Mouse (Mus musculus) embryonic fibroblast, embryonic 13.5 days (primary cell): Measurements from ENCODE around the gene Rnf114. TPM values are rescaled to one million over a fixed set of nuclear protein-coding genes. Genes with fewer than 3 reads are reported as not detected.

Source experiments
- H3K27ac ChIP-seq: 2 replicates; pipeline ENCODE4 v1.5.1; 2012; ENCODE audit warnings: low read length, control low read depth, inconsistent platforms; ENCODE audit not compliant: insufficient read depth
- H3K4me1 ChIP-seq: 2 replicates; pipeline ENCODE4 v1.6.1; 2011; ENCODE audit warnings: low read length; ENCODE audit not compliant: control insufficient read depth, insufficient read depth
- H3K4me3 ChIP-seq: 2 replicates; pipeline ENCODE4 v1.5.1; 2011; ENCODE audit warnings: mild to moderate bottlenecking, control low read depth, low read length; ENCODE audit not compliant: insufficient read depth
- CTCF ChIP-seq: IDR thresholded peaks from 2 replicates; pipeline ENCODE4 v1.5.1; 2011; ENCODE audit warnings: mild to moderate bottlenecking, control low read depth, low read length, moderate library complexity, borderline replicate concordance; ENCODE audit not compliant: insufficient read depth
- POLR2A ChIP-seq: IDR thresholded peaks from 2 replicates; pipeline ENCODE4 v1.6.1; 2011; ENCODE audit warnings: low read depth, mild to moderate bottlenecking, control low read depth, low read length, moderate library complexity
- polyA plus RNA-seq: library from polyadenylated mRNA; stranded (reverse); fragments of >200 nt; gene quantifications from 2 replicates; pipeline ENCODE4 v1.2.4, GENCODE M21; 2011; ENCODE audit warnings: low read depth; ENCODE audit not compliant: missing spikeins, insufficient read length

Gene Rnf114
- polyA plus RNA-seq, 1 experiment = 44.9 TPM

DNA sequence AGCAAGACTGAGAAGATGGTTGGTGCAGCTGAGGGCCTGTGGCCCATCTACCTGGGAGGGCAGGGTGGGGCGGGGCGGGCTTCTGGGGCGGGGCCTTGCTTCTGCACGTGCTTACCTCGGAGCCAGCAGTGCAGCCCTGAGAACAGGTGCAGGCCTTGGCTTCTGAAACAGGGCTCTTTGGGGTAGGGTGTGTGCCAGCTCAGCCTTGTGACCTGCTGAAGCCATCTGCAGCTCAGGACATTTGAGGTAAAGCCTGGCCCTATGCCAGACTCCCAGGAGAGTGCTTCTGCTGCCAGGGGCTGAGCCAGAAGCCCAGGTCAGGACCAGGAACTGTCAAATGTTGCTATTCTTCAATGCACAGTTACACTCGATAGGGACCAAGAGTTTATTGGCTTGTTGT is 20.9 kb upstream of the Rnf114 start:
- H3K27ac ChIP-seq = no peak overlapping the region
- no peaks in the 10 kb centered on the region for H3K4me1 ChIP-seq
- TF ChIP-seq CTCF (no peak), POLR2A (no peak)
- H3K4me3 ChIP-seq = no peak overlapping the region

DNA sequence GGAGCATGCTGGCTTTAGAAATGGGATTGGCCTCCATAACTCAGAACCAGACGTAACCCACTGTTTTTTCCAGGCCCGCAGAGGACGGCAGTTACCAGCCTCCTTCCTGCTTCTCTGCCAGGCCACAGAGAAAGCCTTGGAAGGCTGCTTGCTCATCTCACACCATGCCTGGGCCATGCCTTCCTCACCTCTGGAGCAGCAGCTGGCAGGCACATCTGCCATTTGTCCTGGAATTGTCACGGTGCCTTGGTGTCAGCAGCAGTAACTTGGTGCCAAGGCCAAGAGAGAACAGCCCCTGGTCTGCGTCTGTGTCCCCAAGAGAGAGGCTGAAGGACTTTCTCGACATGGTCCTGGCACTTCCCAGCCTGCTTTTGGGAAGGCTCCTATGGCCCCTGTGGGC is 18.2 kb upstream of the Rnf114 start:
- H3K27ac ChIP-seq = no peak overlapping the region
- no peaks in the 10 kb centered on the region for H3K4me1 ChIP-seq
- H3K4me3 ChIP-seq = no peak overlapping the region
- TF ChIP-seq CTCF (no peak), POLR2A (no peak)

DNA sequence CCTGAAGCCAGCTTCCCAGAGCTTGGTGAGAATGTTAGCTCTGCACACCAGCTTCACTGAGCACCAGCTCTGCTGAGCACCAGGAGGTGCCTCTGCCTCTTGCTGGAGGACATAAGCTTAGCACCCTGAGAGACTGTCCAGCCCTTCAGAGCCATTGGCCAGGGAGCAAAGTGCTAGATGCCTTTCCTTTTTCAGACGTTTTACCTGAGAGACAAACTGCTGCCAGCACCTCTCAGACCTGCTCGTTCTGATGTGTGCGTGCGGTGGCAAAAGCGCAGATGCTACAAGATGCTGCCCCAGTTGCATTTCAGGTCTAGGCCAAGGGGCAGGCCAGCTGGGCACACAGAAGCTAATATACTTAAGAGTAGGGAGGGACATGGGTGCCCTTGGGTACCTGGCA is 16.8 kb upstream of the Rnf114 start:
- no peak overlapping the region for H3K4me3 ChIP-seq
- TF ChIP-seq POLR2A (no peak), CTCF (no peak)
- H3K4me1 ChIP-seq = no peaks in the 10 kb centered on the region
- H3K27ac ChIP-seq = no peak overlapping the region

DNA sequence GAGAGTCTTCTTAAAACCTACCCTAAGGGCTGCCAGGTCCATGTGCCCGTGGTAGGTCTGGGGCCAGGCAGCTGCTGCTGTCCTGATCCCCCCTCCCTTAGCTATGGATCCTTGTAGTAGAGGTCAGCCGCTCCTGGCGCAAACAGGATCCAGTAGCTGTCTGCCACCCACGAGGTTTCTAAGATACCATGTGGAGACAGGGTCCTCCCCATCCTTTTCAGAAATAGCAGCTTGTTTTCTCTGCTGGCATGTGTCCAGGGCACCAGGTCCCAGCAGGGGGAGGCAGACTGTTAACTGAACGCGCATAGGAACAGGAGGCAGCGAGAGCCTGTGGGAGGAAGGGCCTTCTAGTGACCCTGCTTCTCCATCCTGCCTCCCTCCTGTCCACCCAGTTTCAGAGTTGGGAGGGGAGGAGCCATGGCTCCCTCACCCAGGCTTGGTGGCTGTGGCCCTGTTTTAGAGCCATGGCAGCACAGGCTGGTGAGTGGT is 16.2 kb upstream of the Rnf114 start:
- H3K27ac ChIP-seq = no peak overlapping the region
- H3K4me3 ChIP-seq = no peak overlapping the region
- peak; percentile 8; the same call in 1 of the 2 replicates for TF ChIP-seq CTCF
- TF ChIP-seq POLR2A = no peak
- H3K4me1 ChIP-seq = no peaks in the 10 kb centered on the region

DNA sequence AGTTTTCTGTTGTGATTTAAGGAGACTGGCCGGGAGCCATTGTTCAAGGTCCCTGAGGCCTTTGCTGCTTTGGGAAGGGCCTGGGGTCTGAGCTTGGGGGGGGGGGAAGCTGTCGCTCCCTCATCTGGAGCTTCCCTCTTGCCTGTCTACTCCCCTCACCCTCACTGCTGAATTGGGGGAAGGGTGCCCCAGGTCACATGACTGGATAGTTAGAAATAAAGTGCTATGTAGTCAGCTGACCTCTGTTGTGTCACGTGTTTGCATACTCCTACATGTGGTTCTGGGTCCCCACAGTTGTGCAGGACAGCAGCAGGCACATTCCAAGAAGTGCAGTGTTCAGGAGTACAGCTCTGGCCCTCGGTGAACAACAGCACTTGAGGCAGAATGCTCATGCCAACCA is 15.7 kb upstream of the Rnf114 start:
- H3K4me1 ChIP-seq = no peaks in the 10 kb centered on the region
- TF ChIP-seq CTCF (no peak), POLR2A (no peak)

DNA sequence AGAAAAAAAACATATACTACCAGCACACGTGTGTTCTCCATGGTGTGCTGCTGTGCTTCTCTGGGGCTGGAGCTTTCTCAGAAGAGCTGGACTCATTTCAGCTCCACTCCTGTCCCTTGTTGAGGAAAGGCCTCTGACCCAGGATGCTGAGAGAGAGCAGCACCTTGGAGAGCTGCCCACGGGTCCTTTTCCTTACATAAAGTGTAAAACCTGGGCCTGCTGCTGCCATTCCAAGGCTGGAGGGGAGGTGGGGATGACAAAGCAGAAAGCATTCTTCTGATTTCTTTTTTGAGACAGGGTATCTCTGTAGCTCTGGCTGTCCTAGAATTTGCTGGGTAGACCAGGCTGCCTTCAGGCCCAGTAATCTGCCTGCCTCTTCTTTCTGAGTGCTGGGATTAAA is 14.3 kb upstream of the Rnf114 start:
- H3K27ac ChIP-seq = no peak overlapping the region
- TF ChIP-seq CTCF (no peak), POLR2A (no peak)
- no peak overlapping the region for H3K4me3 ChIP-seq
- H3K4me1 ChIP-seq = no peaks in the 10 kb centered on the region

More for the DNA sequence above, 15.7 kb upstream of the Rnf114 start:
- H3K4me3 ChIP-seq = no peak overlapping the region
- H3K27ac ChIP-seq = no peak overlapping the region

DNA sequence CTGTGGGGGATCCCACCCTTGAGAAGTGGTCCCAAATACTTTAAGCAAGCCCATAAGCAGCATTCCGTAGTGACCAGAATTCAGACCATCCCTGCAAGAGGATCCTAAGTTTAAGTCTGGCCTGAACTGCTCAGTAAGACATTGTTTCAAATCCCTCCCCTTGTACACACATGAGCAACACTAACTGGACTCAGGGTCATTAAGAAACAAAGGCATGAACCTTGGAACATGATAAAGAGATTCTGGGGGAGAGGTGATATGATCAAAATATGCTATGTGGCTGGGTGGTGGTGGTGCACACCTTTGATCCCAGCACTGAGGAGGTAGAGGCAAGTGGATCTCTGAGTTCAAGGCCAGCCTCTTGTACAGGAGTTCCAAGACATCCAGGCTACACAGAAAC is 12.9 kb upstream of the Rnf114 start:
- Histone ChIP-seq H3K4me1 (no peaks in the 10 kb centered on the region), H3K4me3 (no peak overlapping the region), H3K27ac (no peak overlapping the region)
- TF ChIP-seq CTCF (no peak), POLR2A (no peak)

DNA sequence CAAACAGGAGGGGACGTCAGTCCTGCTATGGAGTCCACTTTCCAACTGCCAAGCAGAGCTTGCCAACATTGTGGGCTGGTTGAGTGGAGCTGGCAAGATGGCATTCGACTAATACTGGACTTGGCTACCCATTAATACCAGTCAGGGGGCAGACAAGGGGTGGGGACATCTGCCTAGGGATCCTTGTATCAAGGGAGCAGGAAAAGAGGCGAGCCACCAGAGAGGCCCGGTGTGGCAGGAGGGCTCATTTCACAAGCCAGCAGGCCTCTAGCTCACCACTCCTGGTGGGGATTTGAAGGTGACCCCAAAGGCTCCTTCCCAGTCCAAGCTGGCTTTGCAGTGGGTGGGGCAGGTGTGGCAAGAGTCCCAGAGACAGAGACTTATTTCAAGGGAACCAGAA is 9.8 kb upstream of the Rnf114 start:
- Histone ChIP-seq H3K4me1 (no peaks in the 10 kb centered on the region), H3K4me3 (no peak overlapping the region), H3K27ac (no peak overlapping the region)
- TF ChIP-seq POLR2A (no peak), CTCF (no peak)

DNA sequence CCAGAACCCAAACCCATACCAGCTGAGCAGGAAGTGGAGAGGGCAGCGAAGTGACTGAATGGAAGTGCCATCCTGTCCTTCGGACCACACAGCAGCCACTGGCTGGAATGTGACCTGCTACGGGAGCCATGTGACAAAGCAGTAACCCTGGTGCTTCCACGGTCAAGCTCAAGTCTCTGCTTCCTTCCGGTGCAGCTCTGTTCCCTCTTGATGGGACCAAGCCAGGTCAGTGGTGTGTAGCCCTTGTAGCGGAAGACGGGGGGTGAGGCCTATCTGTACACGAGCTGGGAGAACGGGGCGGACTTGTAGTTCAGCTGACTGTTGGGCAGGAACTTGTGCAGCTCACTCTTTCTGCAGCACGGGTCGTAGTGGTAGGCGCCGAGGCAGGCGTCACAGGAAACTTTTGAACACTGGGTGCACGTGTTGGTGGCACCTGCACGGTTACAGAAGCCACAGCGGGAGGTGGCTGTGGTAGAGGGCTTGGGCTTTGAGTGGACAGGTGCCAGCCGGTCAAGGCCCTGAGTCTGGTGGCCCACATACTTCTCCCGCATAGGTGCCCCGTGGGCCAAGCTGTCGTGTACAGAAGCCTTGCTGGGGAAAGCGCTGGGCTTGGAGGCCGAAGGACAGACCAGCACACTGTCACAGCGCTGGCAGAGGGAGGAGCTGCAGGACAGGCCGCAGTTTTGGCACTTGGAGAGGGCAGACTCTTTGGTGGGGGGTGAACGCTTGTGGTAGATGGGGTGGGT is 9.2 kb upstream of the Rnf114 start:
- Histone ChIP-seq H3K4me1 (no peaks in the 10 kb centered on the region), H3K4me3 (no peak overlapping the region), H3K27ac (no peak overlapping the region)
- TF ChIP-seq CTCF (no peak), POLR2A (no peak)

DNA sequence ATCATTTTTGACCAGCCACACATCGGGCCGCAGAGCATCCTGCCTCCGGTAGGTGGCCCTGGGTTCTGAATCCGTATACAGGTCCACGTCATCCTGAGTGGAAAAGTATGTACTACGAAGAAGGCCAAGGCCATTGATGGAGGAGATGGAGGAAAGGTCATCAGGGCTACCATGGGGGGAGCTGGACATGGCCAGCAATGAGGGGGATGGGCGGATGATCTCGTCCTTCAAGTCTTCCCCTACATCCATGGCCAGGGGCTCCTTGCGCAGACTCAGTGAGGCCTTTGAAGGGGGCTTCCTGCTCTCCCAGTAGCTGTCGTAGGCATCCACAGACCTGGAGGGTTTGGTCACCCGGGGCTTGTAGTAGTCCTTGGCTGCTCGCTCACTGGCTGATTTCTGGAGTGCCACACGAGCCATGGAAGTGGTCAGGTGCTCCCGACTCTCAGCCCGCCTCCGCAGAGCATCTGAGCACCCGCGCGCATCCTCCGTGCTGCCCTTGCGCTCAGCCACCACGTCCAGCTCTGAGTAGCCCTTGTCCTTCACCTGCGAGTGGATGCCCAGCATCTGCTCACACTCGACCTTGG is 8.5 kb upstream of the Rnf114 start:
- H3K4me1 ChIP-seq = no peaks in the 10 kb centered on the region

More for the DNA sequence above, 8.5 kb upstream of the Rnf114 start:
- TF ChIP-seq POLR2A (no peak), CTCF (no peak)
- H3K4me3 ChIP-seq = no peak overlapping the region
- no peak overlapping the region for H3K27ac ChIP-seq
